Mouse (Mus musculus): ENCODE results near the gene D1Ertd622e.

Gene D1Ertd622e

GRCm38 (mm10) chr1:97647037-97647436, 14.8 kb downstream of the D1Ertd622e start:
- ATAC-seq (ENCODE audit: insufficient number of reproducible peaks, low FRiP score, low TSS enrichment), result no peak

GRCm38 (mm10) chr1:97634104-97634503, 27.8 kb downstream of the D1Ertd622e start:
- no peak for ATAC-seq (ENCODE audit: insufficient number of reproducible peaks, low FRiP score, low TSS enrichment)

- no peak for ATAC-seq (ENCODE audit: insufficient number of reproducible peaks, low FRiP score, low TSS enrichment)
These were observed 29.2 kb downstream of the D1Ertd622e start for GRCm38 (mm10) chr1:97632545-97633256.

- no peak for ATAC-seq (ENCODE audit: insufficient number of reproducible peaks, low FRiP score, low TSS enrichment)
These were observed 29.9 kb downstream of the D1Ertd622e start for GRCm38 (mm10) chr1:97631843-97632470.

- no peak for ATAC-seq (ENCODE audit: insufficient number of reproducible peaks, low FRiP score, low TSS enrichment)
These were observed 31.7 kb downstream of the D1Ertd622e start for GRCm38 (mm10) chr1:97630146-97630545.

GRCm38 (mm10) chr1:97628859-97629258, 33.0 kb downstream of the D1Ertd622e start:
- ATAC-seq (ENCODE audit: insufficient number of reproducible peaks, low FRiP score, low TSS enrichment), result no peak

GRCm38 (mm10) chr1:97628016-97628415, 33.9 kb downstream of the D1Ertd622e start:
- ATAC-seq (ENCODE audit: insufficient number of reproducible peaks, low FRiP score, low TSS enrichment), result no peak

GRCm38 (mm10) chr1:97625427-97625826, 36.4 kb downstream of the D1Ertd622e start:
- no peak for ATAC-seq (ENCODE audit: insufficient number of reproducible peaks, low FRiP score, low TSS enrichment)

GRCm38 (mm10) chr1:97624386-97624785, 37.5 kb downstream of the D1Ertd622e start:
- ATAC-seq (ENCODE audit: insufficient number of reproducible peaks, low FRiP score, low TSS enrichment), result no peak

GRCm38 (mm10) chr1:97623214-97623856, 38.5 kb downstream of the D1Ertd622e start:
- no peak for ATAC-seq (ENCODE audit: insufficient number of reproducible peaks, low FRiP score, low TSS enrichment)

GRCm38 (mm10) chr1:97622574-97623208, 39.2 kb downstream of the D1Ertd622e start:
- ATAC-seq (ENCODE audit: insufficient number of reproducible peaks, low FRiP score, low TSS enrichment), result no peak

GRCm38 (mm10) chr1:97619621-97620320, 42.1 kb downstream of the D1Ertd622e start:
- ATAC-seq (ENCODE audit: insufficient number of reproducible peaks, low FRiP score, low TSS enrichment), result no peak

GRCm38 (mm10) chr1:97615525-97615924, 46.3 kb downstream of the D1Ertd622e start:
- ATAC-seq (ENCODE audit: insufficient number of reproducible peaks, low FRiP score, low TSS enrichment), result no peak

GRCm38 (mm10) chr1:97614531-97615462, 47.1 kb downstream of the D1Ertd622e start:
- ATAC-seq (ENCODE audit: insufficient number of reproducible peaks, low FRiP score, low TSS enrichment), result no peak

- ATAC-seq (ENCODE audit: insufficient number of reproducible peaks, low FRiP score, low TSS enrichment), result no peak
These were observed 50.1 kb downstream of the D1Ertd622e start for GRCm38 (mm10) chr1:97611747-97612146.

- ATAC-seq (ENCODE audit: insufficient number of reproducible peaks, low FRiP score, low TSS enrichment), result no peak
These were observed 58.5 kb downstream of the D1Ertd622e start for GRCm38 (mm10) chr1:97603361-97603760.

GRCm38 (mm10) chr1:97600371-97600770, 61.5 kb downstream of the D1Ertd622e start:
- ATAC-seq (ENCODE audit: insufficient number of reproducible peaks, low FRiP score, low TSS enrichment), result no peak

- no peak for ATAC-seq (ENCODE audit: insufficient number of reproducible peaks, low FRiP score, low TSS enrichment)
These were observed 62.8 kb downstream of the D1Ertd622e start for GRCm38 (mm10) chr1:97599101-97599500.

- no peak for ATAC-seq (ENCODE audit: insufficient number of reproducible peaks, low FRiP score, low TSS enrichment)
These were observed 73.3 kb downstream of the D1Ertd622e start for GRCm38 (mm10) chr1:97588561-97588960.
